Mouse (Mus musculus) granulocyte monocyte progenitor cell, adult 5-6 weeks (primary cell): ENCODE measurements around the gene Tmem132d. TPM values are rescaled to one million over a fixed set of nuclear protein-coding genes. Genes with fewer than 3 reads are reported as not detected.
"Not testable (repeated sequence)": the region's sequence is repeated elsewhere in the genome, so short reads cannot be mapped to it uniquely, and the experiment has no call there.

Experiments
- ATAC-seq: replicated peaks from 2 replicates; pipeline ENCODE4 v1.8.0; 2016; ENCODE audit warnings: mild to moderate bottlenecking, moderate TSS enrichment, inconsistent platforms; ENCODE audit not compliant: poor library complexity, severe bottlenecking
- total RNA-seq, 2 experiments: library from RNA; stranded (forward) in 1 of 2; stranded (reverse) in 1 of 2; fragments of 200-712, 200-1000 nt in 1 of 2; fragments of >200 nt in 1 of 2; fragmentation: Nextera tagmentation in 1 of 2; gene quantifications; 2 replicates each; pipeline ENCODE4 v1.2.3; 2014 to 2017

Tmem132d gene
- total RNA-seq, 2 experiments from 2014 or later: not detected

GRCm38 (mm10) chr5:127952800-127953199, 480.1 kb downstream of the Tmem132d start:
- ATAC-seq: no peak

- ATAC-seq: no peak
Observed at GRCm38 (mm10) chr5:127950574-127950973, 482.3 kb downstream of the Tmem132d start.

- no peak for ATAC-seq
Observed at GRCm38 (mm10) chr5:127947275-127947674, 485.6 kb downstream of the Tmem132d start.

GRCm38 (mm10) chr5:127942171-127942570, 490.7 kb downstream of the Tmem132d start:
- ATAC-seq: not testable (repeated sequence)

- no peak for ATAC-seq
Observed at GRCm38 (mm10) chr5:127937914-127938313, 495.0 kb downstream of the Tmem132d start.

DNA sequence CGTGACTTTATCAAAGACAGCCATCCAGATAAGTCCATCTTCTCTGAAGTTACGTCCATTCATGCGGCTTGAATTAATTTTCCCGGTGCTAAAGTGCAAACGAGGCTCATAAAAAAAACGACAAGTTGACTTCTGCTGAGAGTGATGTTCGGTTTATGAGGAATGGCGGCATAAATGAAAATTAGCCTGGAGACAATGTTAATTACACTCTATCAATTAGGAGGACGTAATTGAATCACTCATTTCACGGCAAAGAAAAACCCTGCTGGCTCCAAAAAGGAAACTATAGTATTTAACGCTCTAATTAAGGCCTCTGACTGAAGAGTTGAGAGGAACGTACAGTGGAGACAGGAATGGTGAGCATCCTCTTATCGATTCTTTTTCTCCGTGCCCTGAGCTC, 503.2 kb downstream of the Tmem132d start:
- no peak for ATAC-seq

- no peak for ATAC-seq
Observed at GRCm38 (mm10) chr5:127926686-127927085, 506.2 kb downstream of the Tmem132d start.

DNA sequence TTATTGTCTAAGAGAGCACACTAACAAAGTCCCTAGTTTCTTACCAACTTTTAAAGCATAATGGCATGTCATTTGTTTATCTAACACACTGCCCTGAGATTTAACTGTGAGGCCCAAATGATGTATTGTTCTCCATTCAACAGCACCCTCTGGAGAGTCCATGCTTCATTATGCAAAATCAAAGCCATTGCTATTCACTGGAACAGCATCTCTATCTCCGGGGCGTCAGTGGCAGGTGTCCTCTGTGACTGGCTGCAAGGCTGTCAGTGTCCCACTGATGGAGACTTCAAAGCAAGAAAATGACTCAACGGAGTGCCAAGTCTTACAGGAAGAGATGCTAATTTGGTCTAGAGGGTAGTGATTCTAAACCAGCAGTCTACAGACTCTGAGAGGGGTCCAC, 508.8 kb downstream of the Tmem132d start:
- no peak for ATAC-seq

GRCm38 (mm10) chr5:127919171-127919570, 513.7 kb downstream of the Tmem132d start:
- no peak for ATAC-seq

DNA sequence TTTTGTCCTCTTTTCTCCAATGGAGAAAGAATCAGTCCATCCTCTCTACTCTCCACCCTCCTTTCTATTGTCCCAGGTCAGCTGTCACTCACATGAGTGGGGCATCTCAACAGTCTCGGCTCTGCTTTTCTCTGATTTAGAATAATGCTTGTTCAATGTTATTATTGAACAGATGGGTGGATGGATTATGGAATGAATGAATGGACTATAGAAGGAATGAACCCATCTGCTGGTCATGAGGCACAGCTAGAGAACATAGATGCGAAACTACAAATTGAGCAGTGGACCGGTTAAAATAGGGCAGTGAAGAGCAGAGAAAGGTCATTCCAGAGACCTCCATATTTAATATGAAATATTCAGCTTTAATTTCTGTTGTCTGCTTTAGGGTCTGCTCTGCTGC, 514.5 kb downstream of the Tmem132d start:
- no peak for ATAC-seq

GRCm38 (mm10) chr5:127914157-127914556, 518.7 kb downstream of the Tmem132d start:
- ATAC-seq: no peak

- ATAC-seq: no peak
Observed at GRCm38 (mm10) chr5:127911603-127912002, 521.3 kb downstream of the Tmem132d start.

DNA sequence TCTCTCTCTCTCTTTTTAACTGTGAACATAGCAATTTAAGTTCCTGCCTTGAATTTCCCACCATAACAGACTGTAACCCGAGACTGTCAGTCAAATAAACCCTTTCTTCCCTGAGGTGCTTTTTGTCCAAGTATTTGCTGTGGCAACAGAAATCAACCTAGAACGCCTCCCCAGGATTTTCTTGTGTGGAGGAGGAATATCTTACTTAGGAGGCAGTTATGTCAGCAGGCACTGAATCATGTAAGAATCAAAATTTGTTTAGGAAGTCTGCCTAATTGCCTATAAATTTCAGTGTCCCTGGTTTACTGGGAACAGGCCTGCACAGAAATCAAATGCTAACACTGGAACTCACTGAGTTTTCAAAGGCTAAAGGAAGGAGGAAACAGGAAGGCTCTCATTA, 522.5 kb downstream of the Tmem132d start:
- ATAC-seq: no peak

DNA sequence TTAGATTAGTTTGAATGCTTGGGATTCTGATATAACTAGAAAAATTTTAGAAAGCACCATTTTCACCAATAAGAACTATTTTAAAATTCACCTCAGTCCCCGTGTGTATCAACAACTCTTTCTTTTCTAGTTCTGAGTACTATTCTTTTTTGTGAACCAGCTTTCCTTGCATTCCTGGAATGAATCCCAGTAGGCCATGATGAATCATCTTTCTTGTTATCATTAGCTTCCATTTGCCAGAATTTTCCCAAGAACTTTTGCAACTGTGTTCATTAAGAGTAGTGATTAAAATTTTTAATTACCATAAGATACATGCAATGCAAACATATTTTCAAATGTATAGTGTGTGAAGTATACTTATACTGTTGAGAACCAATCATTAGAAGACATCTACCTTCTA, 537.7 kb downstream of the Tmem132d start:
- no peak for ATAC-seq

DNA sequence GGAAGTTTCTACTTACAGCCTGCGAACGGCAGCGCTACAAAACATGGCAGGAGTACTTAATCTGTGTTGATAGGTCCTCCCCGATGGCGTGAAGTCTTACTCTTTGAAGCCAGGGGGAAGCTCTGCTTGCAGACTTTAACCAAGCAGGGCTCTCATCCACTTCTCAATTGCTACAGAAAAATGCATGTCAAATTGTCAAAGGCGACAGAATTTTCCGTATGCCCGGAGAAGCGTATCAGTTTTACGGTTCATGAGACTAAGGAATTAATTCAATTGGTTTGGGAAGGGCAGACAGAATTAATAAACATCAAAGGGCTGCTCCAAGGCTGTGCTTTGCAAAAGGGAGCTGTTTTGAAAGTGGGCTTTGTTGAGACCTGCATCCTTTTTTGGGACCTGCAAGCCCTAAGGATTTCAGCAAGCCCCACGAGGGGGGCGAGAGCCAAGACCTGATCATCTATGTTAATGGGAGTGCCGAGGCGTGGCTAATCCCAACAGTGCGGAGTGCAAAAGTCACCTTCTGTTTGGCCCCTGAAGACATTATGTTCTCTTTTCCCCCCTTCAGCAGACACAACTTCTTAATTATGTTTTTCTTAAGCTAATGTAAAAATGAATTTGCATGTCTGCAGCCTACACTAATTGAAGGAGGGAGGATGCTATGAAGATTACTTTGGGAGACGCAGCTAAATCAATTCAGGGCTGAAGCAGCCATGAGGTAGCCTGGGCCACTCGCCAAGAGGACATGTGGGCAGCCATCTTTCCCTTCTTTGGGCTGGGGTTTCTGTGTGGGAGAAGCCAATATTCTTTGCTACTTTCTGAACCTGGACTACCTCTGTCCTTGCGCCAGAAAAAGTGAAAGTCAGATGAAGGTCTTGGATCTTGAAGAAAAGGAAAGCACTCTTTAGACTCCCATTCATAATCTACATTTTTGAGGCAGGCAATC, 547.0 kb downstream of the Tmem132d start:
- no peak for ATAC-seq

DNA sequence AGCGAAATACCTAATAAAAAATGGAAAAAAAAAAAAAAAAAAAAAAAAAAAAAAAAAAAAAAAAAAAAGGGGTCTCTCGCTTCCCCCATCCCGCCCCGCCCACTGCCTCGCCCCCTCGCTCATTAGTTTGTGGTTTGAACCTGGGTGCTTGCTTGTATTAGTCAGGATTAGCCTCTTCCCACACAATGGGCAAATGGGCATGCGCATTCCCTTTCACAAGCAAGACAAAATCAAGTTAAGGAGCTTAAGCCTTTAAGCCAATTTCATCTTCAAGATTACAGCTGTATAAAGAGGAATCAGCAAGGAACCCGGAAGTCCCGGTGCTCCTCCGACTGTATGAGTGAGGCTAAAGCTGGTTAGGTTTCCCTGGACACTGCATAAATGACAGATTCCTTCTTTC, 549.9 kb downstream of the Tmem132d start:
- no peak for ATAC-seq

DNA sequence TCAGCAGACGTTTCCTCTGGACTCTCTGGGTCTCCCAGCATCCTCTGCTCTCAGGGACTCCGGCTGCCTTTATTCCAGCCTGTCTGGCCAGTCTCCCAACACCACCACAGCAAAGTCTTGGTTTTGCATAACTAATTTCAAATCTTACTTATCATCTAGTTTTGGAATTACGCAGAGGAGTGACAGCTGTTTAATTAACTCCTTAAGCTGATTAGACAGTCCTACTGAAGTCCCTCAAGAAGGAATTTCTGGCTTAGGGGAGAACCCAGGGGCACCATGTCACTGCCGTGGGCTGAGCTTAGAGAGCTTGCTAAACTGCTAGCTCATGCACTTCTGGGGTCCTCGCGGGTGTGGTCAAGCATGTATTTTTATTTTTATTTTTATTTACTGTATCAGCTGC, 558.4 kb downstream of the Tmem132d start:
- no peak for ATAC-seq

GRCm38 (mm10) chr5:127865157-127865556, 567.7 kb downstream of the Tmem132d start:
- no peak for ATAC-seq

- no peak for ATAC-seq
Observed at GRCm38 (mm10) chr5:127859719-127860118, 573.2 kb downstream of the Tmem132d start.

DNA sequence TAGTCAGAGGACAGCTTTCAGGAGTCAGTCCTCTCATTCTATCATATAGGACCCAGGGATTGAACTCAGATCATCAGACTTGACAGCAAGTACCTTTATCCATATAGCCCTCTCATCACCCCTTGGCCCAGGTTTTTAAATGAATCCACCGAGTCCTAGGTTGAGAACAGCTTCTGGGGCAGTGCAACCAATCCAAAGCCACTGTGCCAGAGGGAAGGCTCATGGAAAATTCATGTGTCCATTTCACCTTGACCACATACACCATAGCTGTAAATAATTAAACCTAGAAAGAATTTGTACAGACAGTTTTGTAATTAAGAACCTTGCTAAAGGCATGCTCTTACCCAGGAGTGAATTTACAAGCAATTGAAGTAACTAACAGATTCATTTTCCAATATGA, 580.6 kb downstream of the Tmem132d start:
- ATAC-seq: no peak

DNA sequence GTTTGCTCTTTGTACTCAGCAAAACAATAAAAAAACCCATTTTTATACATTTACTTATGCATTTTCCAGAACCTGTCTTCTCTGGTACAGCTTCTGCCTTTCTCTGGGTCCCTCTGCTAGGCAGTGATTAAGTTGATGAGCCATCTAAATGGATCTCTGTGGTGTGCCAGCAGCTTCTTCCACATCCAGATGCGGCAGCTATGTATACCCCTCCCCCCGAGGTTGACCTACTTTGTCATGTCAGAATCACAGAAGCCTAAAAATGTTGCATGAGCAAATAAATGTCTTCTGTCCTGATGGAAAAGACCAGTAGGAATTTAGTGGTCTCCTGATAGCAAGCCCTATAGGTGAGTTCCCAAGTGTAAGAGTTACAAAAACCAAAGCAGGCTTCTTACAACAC, 601.1 kb downstream of the Tmem132d start:
- no peak for ATAC-seq

GRCm38 (mm10) chr5:127830831-127831230, 602.0 kb downstream of the Tmem132d start:
- no peak for ATAC-seq
